Mouse (Mus musculus): Measurements from ENCODE around the gene Chid1. TPM values are rescaled to one million over a fixed set of nuclear protein-coding genes. Genes with fewer than 3 reads are reported as not detected.
A peak's percentile ranks its signal among the peaks of the same experiment; 100 is the strongest.

Gene Chid1
- total and polyA plus RNA-seq, 2 experiments from 2014 or later, result 17.7 to 23.5 TPM

DNA sequence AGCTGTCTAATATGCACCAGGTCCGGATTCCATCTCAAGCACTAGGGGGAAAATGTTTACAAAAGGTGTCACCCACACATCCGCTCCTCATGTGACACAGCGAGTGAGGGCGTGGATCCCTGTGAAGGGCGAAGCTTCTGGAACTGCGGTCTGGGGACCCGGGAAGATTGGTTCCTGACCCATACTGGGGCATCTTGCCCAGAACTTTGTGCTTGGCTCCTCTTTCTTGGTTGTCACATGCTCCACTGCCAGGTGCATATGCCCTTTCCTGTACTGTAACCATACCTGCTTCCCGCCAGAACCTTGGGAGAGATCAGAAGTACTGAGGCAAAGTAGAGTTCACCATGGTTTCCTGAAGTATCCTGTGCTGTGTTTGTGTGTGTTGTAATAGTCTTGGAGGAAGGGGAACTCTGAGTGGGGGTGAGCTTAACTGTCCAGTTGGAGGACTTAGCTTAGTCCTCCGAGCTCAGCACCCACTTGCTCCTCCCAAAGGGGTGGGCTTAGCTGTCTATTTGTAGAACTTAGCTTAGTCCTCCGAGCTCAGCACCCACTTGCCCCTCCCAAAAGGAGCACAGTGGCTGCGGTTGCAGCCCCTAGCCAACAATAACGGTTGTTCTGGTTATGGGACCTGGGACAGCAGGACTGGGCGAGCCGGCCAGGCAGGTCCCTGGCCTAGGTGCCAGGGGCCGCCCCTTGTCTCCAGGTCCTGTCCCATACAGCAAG is 79.1 kb downstream of the Chid1 start, which contains the start of gene Cracr2b:
Gene Cracr2b (plus strand): TSS at position 704 of the 723 bp plus-strand sequence.
- no peaks in the 10 kb centered on the region for H3K9me3 ChIP-seq (replicated peaks; ENCODE audit: control insufficient read depth, low read length)
- peaks cover 33% of the 10 kb centered on the region for H3K36me3 ChIP-seq (replicated peaks; ENCODE audit: control insufficient read depth, insufficient read depth, low read length)
- 78% methylated on average over 15 of the region's 15 CpGs for WGBS
- H3K4me2 ChIP-seq (ENCODE audit: low read depth, low read length), result peak within 1 kb of the TSS; percentile 98
- H3K27ac ChIP-seq (ENCODE audit: low read depth), result peak within 1 kb of the TSS; percentile 77
- ATAC-seq (ENCODE audit: insufficient read depth, low read depth), result no peak
- H3K4me3 ChIP-seq (ENCODE audit: low read depth, low read length), result peak within 1 kb of the TSS; percentile 63
- peaks cover 21% of the 10 kb centered on the region for H3K4me1 ChIP-seq (ENCODE audit: control insufficient read depth, insufficient read depth)
- TF ChIP-seq CTCF (IDR thresholded peaks at IDR 0.05; ENCODE audit: low read depth) (no peak), EP300 (IDR thresholded peaks at IDR 0.05; ENCODE audit: low read depth) (no peak)
- no peak for DNase-seq (ENCODE audit: low spot score)
- peak within 1 kb of the TSS; percentile 76 for H3K9ac ChIP-seq (replicated peaks; ENCODE audit: low read depth, low read length)
- H3K27me3 ChIP-seq (ENCODE audit: control insufficient read depth, insufficient read depth, low read length), result peaks cover 16% of the 10 kb centered on the region; the same call in 1 of the 2 replicates

DNA sequence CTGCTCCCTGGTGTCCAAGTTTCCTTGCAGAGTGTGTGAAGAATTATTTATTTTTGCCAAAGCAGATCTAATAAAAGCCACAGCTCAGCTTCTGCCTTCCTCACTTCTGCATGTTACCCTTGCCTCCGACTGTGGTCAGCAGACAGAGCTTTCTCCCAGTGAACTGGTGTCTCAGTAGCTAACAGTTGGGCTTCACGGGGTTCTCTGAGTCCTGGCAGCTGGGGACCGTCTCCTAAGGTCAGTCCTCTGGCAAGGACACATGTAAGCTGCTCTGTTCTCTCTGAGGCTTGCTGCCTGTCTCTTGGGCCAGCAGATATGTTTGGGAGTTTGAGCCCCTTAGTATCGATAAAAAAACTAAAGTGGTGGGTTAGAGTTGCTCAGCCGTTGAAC is 79.7 kb downstream of the Chid1 start:
- no peaks in the 10 kb centered on the region for H3K9me3 ChIP-seq (replicated peaks; ENCODE audit: control insufficient read depth, low read length)
- ATAC-seq (ENCODE audit: insufficient read depth, low read depth), result no peak
- H3K4me3 ChIP-seq (ENCODE audit: low read depth, low read length), result no peak overlapping the region
- H3K9ac ChIP-seq (replicated peaks; ENCODE audit: low read depth, low read length), result no peak overlapping the region
- DNase-seq (ENCODE audit: low spot score), result no peak
- peaks cover 16% of the 10 kb centered on the region; the same call in 1 of the 2 replicates for H3K27me3 ChIP-seq (ENCODE audit: control insufficient read depth, insufficient read depth, low read length)
- 63% methylated on average over 5 of the region's 5 CpGs for WGBS
- peaks cover 21% of the 10 kb centered on the region for H3K4me1 ChIP-seq (ENCODE audit: control insufficient read depth, insufficient read depth)
- TF ChIP-seq CTCF (IDR thresholded peaks at IDR 0.05; ENCODE audit: low read depth) (no peak), EP300 (IDR thresholded peaks at IDR 0.05; ENCODE audit: low read depth) (no peak)
- H3K4me2 ChIP-seq (ENCODE audit: low read depth, low read length), result no peak overlapping the region
- no peak overlapping the region for H3K27ac ChIP-seq (ENCODE audit: low read depth)
- H3K36me3 ChIP-seq (replicated peaks; ENCODE audit: control insufficient read depth, insufficient read depth, low read length), result peaks cover 33% of the 10 kb centered on the region

DNA sequence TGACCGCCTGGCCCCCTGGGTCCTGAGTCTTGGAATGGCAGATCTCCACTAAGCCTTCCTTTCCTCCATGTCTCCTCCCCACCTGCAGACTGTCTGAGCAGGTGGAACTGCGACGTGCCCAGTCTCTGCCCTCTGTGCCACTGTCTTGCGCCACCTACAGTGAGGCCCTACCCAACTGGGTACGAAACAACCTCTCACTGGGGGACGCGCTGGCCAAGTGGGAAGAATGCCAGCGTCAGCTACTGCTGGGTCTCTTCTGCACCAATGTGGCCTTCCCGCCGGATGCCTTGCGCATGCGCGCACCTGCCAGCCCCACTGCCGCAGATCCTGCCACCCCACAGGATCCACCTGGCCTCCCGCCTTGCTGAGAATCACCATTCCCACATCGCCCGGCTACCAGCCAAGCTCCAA is 80.4 kb downstream of the Chid1 start:
- no peak for TF ChIP-seq EP300 (IDR thresholded peaks at IDR 0.05; ENCODE audit: low read depth)
- 91% methylated on average over 17 of the region's 17 CpGs for WGBS

DNA sequence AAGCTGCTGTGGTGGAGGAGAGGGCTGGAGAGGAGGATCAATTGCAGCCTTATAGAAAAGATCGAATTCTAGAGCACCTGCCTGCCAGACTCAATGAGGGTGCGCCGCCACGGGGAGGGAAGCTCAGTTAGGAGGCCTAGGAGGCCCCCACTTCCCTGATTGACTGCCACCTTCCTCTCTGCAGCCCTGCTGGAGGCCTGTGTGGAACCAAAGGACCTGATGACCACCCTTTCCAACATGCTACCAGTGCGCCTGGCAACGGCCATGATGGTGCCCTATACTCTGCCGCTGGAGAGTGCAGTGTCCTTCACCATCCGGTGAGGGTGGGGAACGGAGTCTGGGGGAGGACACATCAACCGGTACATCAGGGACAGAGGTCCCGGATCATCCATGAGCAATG is 81.0 kb downstream of the Chid1 start:
- DNase-seq (ENCODE audit: low spot score) (no peak), ATAC-seq (ENCODE audit: insufficient read depth, low read depth) (no peak)
- WGBS, result 95% methylated on average over 11 of the region's 11 CpGs
- H3K4me2 ChIP-seq (ENCODE audit: low read depth, low read length), result no peak overlapping the region
- H3K9ac ChIP-seq (replicated peaks; ENCODE audit: low read depth, low read length), result no peak overlapping the region
- peaks cover 26% of the 10 kb centered on the region for H3K4me1 ChIP-seq (ENCODE audit: control insufficient read depth, insufficient read depth)
- peaks cover 33% of the 10 kb centered on the region for H3K36me3 ChIP-seq (replicated peaks; ENCODE audit: control insufficient read depth, insufficient read depth, low read length)
- H3K4me3 ChIP-seq (ENCODE audit: low read depth, low read length), result no peak overlapping the region
- no peaks in the 10 kb centered on the region for H3K9me3 ChIP-seq (replicated peaks; ENCODE audit: control insufficient read depth, low read length)
- TF ChIP-seq CTCF (IDR thresholded peaks at IDR 0.05; ENCODE audit: low read depth) (no peak), EP300 (IDR thresholded peaks at IDR 0.05; ENCODE audit: low read depth) (no peak)
- H3K27ac ChIP-seq (ENCODE audit: low read depth), result no peak overlapping the region
- peaks cover 5% of the 10 kb centered on the region; the same call in 1 of the 2 replicates for H3K27me3 ChIP-seq (ENCODE audit: control insufficient read depth, insufficient read depth, low read length)

More for the DNA sequence above, 80.4 kb downstream of the Chid1 start:
- Histone ChIP-seq H3K4me3 (ENCODE audit: low read depth, low read length) (no peak overlapping the region), H3K4me2 (ENCODE audit: low read depth, low read length) (no peak overlapping the region), H3K9ac (replicated peaks; ENCODE audit: low read depth, low read length) (no peak overlapping the region), H3K27me3 (ENCODE audit: control insufficient read depth, insufficient read depth, low read length) (peaks cover 12% of the 10 kb centered on the region; the same call in 1 of the 2 replicates), H3K36me3 (replicated peaks; ENCODE audit: control insufficient read depth, insufficient read depth, low read length) (peaks cover 33% of the 10 kb centered on the region), H3K4me1 (ENCODE audit: control insufficient read depth, insufficient read depth) (peaks cover 26% of the 10 kb centered on the region), H3K9me3 (replicated peaks; ENCODE audit: control insufficient read depth, low read length) (no peaks in the 10 kb centered on the region), H3K27ac (ENCODE audit: low read depth) (no peak overlapping the region)
- DNase-seq (ENCODE audit: low spot score) (no peak), ATAC-seq (ENCODE audit: insufficient read depth, low read depth) (no peak)

DNA sequence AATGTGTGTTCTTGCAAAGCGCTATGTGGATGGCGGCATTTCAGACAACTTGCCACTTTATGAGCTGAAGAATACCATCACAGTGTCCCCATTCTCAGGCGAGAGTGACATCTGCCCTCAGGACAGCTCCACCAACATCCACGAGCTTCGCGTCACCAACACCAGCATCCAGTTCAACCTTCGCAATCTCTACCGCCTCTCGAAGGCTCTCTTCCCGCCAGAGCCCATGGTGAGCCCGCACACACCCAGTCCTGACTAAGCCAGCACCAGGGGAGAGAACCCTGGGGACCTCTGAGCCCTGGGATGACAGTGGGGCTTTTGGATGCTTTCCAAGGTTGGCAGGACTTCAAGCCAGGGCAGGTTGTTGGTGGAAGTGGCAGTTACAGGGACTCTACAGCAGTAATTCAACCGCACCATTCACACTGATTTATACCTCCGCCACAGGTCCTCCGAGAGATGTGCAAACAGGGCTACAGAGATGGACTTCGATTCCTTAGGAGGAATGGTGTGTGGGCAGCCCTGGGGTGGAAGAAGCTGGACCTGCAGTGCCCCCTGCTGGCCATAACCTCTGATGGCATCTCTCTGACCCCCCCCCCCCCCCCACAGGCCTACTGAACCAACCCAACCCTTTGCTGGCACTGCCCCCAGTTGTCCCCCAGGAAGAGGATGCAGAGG is 81.5 kb downstream of the Chid1 start:
- WGBS, result 79% methylated on average over 15 of the region's 15 CpGs
- no peaks in the 10 kb centered on the region for H3K9me3 ChIP-seq (replicated peaks; ENCODE audit: control insufficient read depth, low read length)
- peak; percentile 47 for TF ChIP-seq CTCF (IDR thresholded peaks at IDR 0.05; ENCODE audit: low read depth)
- no peak for TF ChIP-seq EP300 (IDR thresholded peaks at IDR 0.05; ENCODE audit: low read depth)
- H3K36me3 ChIP-seq (replicated peaks; ENCODE audit: control insufficient read depth, insufficient read depth, low read length), result peaks cover 33% of the 10 kb centered on the region
- H3K4me1 ChIP-seq (ENCODE audit: control insufficient read depth, insufficient read depth), result peaks cover 26% of the 10 kb centered on the region
- H3K9ac ChIP-seq (replicated peaks; ENCODE audit: low read depth, low read length), result no peak overlapping the region
- ATAC-seq (ENCODE audit: insufficient read depth, low read depth) (no peak), DNase-seq (ENCODE audit: low spot score) (peak; percentile 48)
- H3K27me3 ChIP-seq (ENCODE audit: control insufficient read depth, insufficient read depth, low read length), result no peaks in the 10 kb centered on the region
- no peak overlapping the region for H3K4me2 ChIP-seq (ENCODE audit: low read depth, low read length)
- no peak overlapping the region for H3K4me3 ChIP-seq (ENCODE audit: low read depth, low read length)
- H3K27ac ChIP-seq (ENCODE audit: low read depth), result no peak overlapping the region
